Comparison of ENCODE assay signal across 23 mouse cellular contexts in the genomic region with DNA sequence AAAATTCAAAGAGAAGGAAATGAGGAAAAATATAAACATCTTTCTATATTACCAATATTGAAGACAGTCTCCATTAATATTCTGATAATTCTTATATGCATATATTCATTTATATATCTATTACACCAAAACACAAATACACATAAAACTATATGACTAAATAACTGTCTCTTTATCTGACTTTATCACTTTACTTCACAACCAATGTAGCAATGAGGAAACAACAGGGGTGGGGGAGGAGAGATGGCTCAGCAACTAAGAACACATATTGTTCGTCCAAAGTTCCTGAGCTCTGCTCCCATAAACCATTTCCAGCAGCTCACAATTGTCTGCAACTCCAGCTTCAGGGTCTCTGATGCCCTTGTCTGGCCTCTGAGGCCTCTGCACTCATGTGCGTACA. TPM values are rescaled to one million over a fixed set of nuclear protein-coding genes. Genes with fewer than 3 reads are reported as not detected.
"Had no signal": no experiment of that assay in that cellular context is flagged by ENCODE, and none has a peak within 500 bp of the region (broad histone marks: within the 10 kb centered on the region; RNA-seq: fewer than 3 reads in every experiment).

No protein-coding gene starts in this region.

- ATAC-seq: hindbrain, embryonic 16.5 days; inflammation-experienced regulatory T-cells, adult 6 months; intestine, embryonic 15.5 days; intestine, postnatal 0 days had no signal

- H3K4me2 ChIP-seq: heart, embryonic 12.5 days; hindbrain, embryonic 12.5 days; hindbrain, embryonic 14.5 days; intestine, embryonic 15.5 days; limb, embryonic 12.5 days had no signal

- H3K27ac ChIP-seq: gastrocnemius, adult 2 months; heart, embryonic 10.5 days; hindbrain, embryonic 10.5 days; hindbrain, embryonic 12.5 days; hindbrain, embryonic 14.5 days; intestine, embryonic 15.5 days; limb, embryonic 10.5 days; limb, embryonic 12.5 days had no signal

- H3K4me3 ChIP-seq: gastrocnemius, adult 2 months; heart, embryonic 10.5 days; heart, embryonic 12.5 days; hindbrain, embryonic 10.5 days; hindbrain, embryonic 12.5 days; intestine, embryonic 15.5 days; limb, embryonic 10.5 days; limb, embryonic 12.5 days had no signal

- H3K9ac ChIP-seq: heart, embryonic 12.5 days; hindbrain, embryonic 12.5 days; hindbrain, embryonic 14.5 days; intestine, embryonic 15.5 days; limb, embryonic 12.5 days had no signal

- DNase-seq: gastrocnemius, adult 2 months; gastrocnemius, postnatal 10 days; gastrocnemius, postnatal 25 days; heart, postnatal 10 days; heart, postnatal 4 days; kidney, adult 18-20 months; kidney, adult 8-10 months; kidney, postnatal 10 days; kidney, postnatal 36 days; layer of hippocampus, adult 9-11 months; layer of hippocampus, postnatal 36 days had no signal

- H3K27me3 ChIP-seq: heart, embryonic 12.5 days; hindbrain, embryonic 12.5 days; intestine, embryonic 15.5 days had no signal

- H3K9me3 ChIP-seq: heart, embryonic 10.5 days; heart, embryonic 12.5 days; hindbrain, embryonic 10.5 days; hindbrain, embryonic 12.5 days; intestine, embryonic 15.5 days; limb, embryonic 10.5 days; limb, embryonic 12.5 days had no signal

- H3K36me3 ChIP-seq: heart, embryonic 10.5 days; heart, embryonic 12.5 days; hindbrain, embryonic 10.5 days; hindbrain, embryonic 12.5 days; intestine, embryonic 15.5 days; limb, embryonic 10.5 days; limb, embryonic 12.5 days had no signal

RNA-seq across cellular contexts. Expression of gene 4930426L09Rik, which starts 47.4 kb away (rescaled TPM):
- total RNA-seq: gastrocnemius, adult 2 months; liver, adult 2 months had no signal
